Mouse (Mus musculus): ENCODE data around the gene Egfl8. TPM values are rescaled to one million over a fixed set of nuclear protein-coding genes. Genes with fewer than 3 reads are reported as not detected.

Gene Egfl8
- 3.8 and 4.7 TPM in 2 replicates for polyA plus RNA-seq (2015; fragmentation: Nextera tagmentation; extraction: Ambion mirVana)

- Histone ChIP-seq H3K27ac (ENCODE audit: low read length) (0 out of 2 replicates have a peak within 1 kb of the TSS, but pooled peaks have one; percentile 24), H3K4me3 (ENCODE audit: low read length) (no peak within 1 kb of the TSS), H3K36me3 (ENCODE audit: control insufficient read depth, insufficient read depth, low read length) (peaks cover 19% of the 10 kb centered on the region), H3K27me3 (ENCODE audit: control insufficient read depth, insufficient read depth, low read depth, low read length) (no peaks in the 10 kb centered on the region), H3K4me1 (replicated peaks; ENCODE audit: control insufficient read depth, insufficient read depth, low read length) (no peaks in the 10 kb centered on the region), H3K9me3 (ENCODE audit: control insufficient read depth, low read length) (no peaks in the 10 kb centered on the region), H3K4me2 (ENCODE audit: low read depth, low read length) (no peak within 1 kb of the TSS), H3K9ac (ENCODE audit: low read length) (no peak within 1 kb of the TSS)
- WGBS, result 69% methylated on average over 6 of the region's 6 CpGs
- ATAC-seq (ENCODE audit: low read depth), result no peak
Observed at GRCm38 (mm10) chr17:34615871-34616270, at the start of gene Egfl8. Egfl8 (minus strand) TSS chr17:34615971.

- H3K4me1 ChIP-seq (replicated peaks; ENCODE audit: control insufficient read depth, insufficient read depth, low read length), result peaks cover 13% of the 10 kb centered on the region
- WGBS, result 53% methylated on average over 7 of the region's 7 CpGs
- no peak overlapping the region for H3K27ac ChIP-seq (ENCODE audit: low read length)
- H3K36me3 ChIP-seq (ENCODE audit: control insufficient read depth, insufficient read depth, low read length), result no peaks in the 10 kb centered on the region
- H3K4me2 ChIP-seq (ENCODE audit: low read depth, low read length), result no peak overlapping the region
- H3K9ac ChIP-seq (ENCODE audit: low read length), result no peak overlapping the region
- H3K4me3 ChIP-seq (ENCODE audit: low read length), result no peak overlapping the region
- no peaks in the 10 kb centered on the region for H3K9me3 ChIP-seq (ENCODE audit: control insufficient read depth, low read length)
- ATAC-seq (ENCODE audit: low read depth), result no peak
- H3K27me3 ChIP-seq (ENCODE audit: control insufficient read depth, insufficient read depth, low read depth, low read length), result peaks cover 14% of the 10 kb centered on the region
Observed at GRCm38 (mm10) chr17:34664472-34664871, 48.7 kb upstream of the Egfl8 start.

DNA sequence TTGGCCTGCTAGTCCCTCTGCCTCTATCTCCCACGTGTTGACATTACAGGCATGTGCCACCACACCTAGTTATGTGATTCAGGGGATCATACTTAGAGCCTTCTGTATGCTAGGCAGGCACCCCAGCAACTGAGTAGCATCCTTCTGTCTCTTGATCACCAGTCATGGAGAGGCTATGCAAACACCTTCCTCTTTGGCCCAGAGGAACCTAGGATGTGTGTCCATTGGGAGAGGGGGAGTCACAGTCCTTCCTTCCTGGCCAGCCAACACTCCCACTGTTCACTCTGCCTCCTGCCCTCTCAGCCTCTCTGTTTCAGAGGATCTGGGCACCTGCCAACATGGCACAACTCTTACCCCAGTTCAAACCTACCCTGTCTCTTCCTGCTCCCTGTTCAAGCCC lies 47.8 kb upstream of the Egfl8 start:
- Histone ChIP-seq H3K27me3 (ENCODE audit: control insufficient read depth, insufficient read depth, low read depth, low read length) (peaks cover 20% of the 10 kb centered on the region), H3K36me3 (ENCODE audit: control insufficient read depth, insufficient read depth, low read length) (no peaks in the 10 kb centered on the region), H3K4me1 (replicated peaks; ENCODE audit: control insufficient read depth, insufficient read depth, low read length) (peaks cover 13% of the 10 kb centered on the region), H3K9ac (ENCODE audit: low read length) (no peak overlapping the region), H3K9me3 (ENCODE audit: control insufficient read depth, low read length) (no peaks in the 10 kb centered on the region), H3K27ac (ENCODE audit: low read length) (no peak overlapping the region), H3K4me3 (ENCODE audit: low read length) (no peak overlapping the region), H3K4me2 (ENCODE audit: low read depth, low read length) (no peak overlapping the region)
- 56% methylated on average over 1 of the region's 1 CpGs for WGBS
- no peak for ATAC-seq (ENCODE audit: low read depth)

- H3K4me2 ChIP-seq (ENCODE audit: low read depth, low read length), result no peak overlapping the region
- H3K27ac ChIP-seq (ENCODE audit: low read length), result no peak overlapping the region
- H3K9ac ChIP-seq (ENCODE audit: low read length), result no peak overlapping the region
- peaks cover 20% of the 10 kb centered on the region for H3K27me3 ChIP-seq (ENCODE audit: control insufficient read depth, insufficient read depth, low read depth, low read length)
- no peaks in the 10 kb centered on the region for H3K9me3 ChIP-seq (ENCODE audit: control insufficient read depth, low read length)
- H3K4me3 ChIP-seq (ENCODE audit: low read length), result no peak overlapping the region
- H3K4me1 ChIP-seq (replicated peaks; ENCODE audit: control insufficient read depth, insufficient read depth, low read length), result peaks cover 13% of the 10 kb centered on the region
- H3K36me3 ChIP-seq (ENCODE audit: control insufficient read depth, insufficient read depth, low read length), result no peaks in the 10 kb centered on the region
- WGBS, result 77% methylated on average over 8 of the region's 8 CpGs
- ATAC-seq (ENCODE audit: low read depth), result no peak
Observed at GRCm38 (mm10) chr17:34662978-34663377, 47.2 kb upstream of the Egfl8 start.

DNA sequence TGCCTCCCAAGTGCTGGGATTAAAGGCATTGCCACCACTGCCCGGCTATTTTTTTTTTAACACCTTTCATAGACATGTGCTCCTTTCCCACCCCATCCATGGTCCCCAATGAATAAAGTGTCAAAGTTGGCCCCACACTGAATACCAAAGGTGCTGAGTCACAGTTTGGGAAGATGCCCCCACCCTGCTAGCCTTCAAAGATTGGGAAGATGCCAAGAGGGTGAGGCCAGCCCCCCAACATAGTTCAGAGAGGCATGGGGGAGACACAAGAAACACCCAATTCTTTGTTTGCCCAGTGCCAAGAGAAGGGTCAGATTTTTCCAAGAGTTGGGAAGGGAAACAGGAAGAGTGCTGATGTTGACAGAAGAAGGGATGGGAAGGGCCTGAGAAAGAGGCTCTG lies 46.7 kb upstream of the Egfl8 start:
- WGBS, result 82% methylated on average over 1 of the region's 1 CpGs
- no peak overlapping the region for H3K9ac ChIP-seq (ENCODE audit: low read length)
- H3K4me1 ChIP-seq (replicated peaks; ENCODE audit: control insufficient read depth, insufficient read depth, low read length), result peaks cover 13% of the 10 kb centered on the region
- H3K4me3 ChIP-seq (ENCODE audit: low read length), result no peak overlapping the region
- H3K9me3 ChIP-seq (ENCODE audit: control insufficient read depth, low read length), result no peaks in the 10 kb centered on the region
- ATAC-seq (ENCODE audit: low read depth), result no peak
- no peak overlapping the region for H3K4me2 ChIP-seq (ENCODE audit: low read depth, low read length)
- H3K27me3 ChIP-seq (ENCODE audit: control insufficient read depth, insufficient read depth, low read depth, low read length), result peaks cover 20% of the 10 kb centered on the region
- H3K27ac ChIP-seq (ENCODE audit: low read length), result no peak overlapping the region
- H3K36me3 ChIP-seq (ENCODE audit: control insufficient read depth, insufficient read depth, low read length), result no peaks in the 10 kb centered on the region

- Histone ChIP-seq H3K4me1 (replicated peaks; ENCODE audit: control insufficient read depth, insufficient read depth, low read length) (peaks cover 14% of the 10 kb centered on the region), H3K36me3 (ENCODE audit: control insufficient read depth, insufficient read depth, low read length) (no peaks in the 10 kb centered on the region), H3K4me2 (ENCODE audit: low read depth, low read length) (peak overlapping the region; percentile 46), H3K9ac (ENCODE audit: low read length) (peak overlapping the region; percentile 27; the same call in 1 of the 2 replicates), H3K9me3 (ENCODE audit: control insufficient read depth, low read length) (no peaks in the 10 kb centered on the region), H3K4me3 (ENCODE audit: low read length) (peak overlapping the region; percentile 28), H3K27ac (ENCODE audit: low read length) (no peak overlapping the region; the same call in 1 of the 2 replicates), H3K27me3 (ENCODE audit: control insufficient read depth, insufficient read depth, low read depth, low read length) (peaks cover 20% of the 10 kb centered on the region)
- peak; percentile 59 for ATAC-seq (ENCODE audit: low read depth)
- 2% methylated on average over 19 of the region's 19 CpGs for WGBS
Observed at GRCm38 (mm10) chr17:34661121-34661591, 45.4 kb upstream of the Egfl8 start.

DNA sequence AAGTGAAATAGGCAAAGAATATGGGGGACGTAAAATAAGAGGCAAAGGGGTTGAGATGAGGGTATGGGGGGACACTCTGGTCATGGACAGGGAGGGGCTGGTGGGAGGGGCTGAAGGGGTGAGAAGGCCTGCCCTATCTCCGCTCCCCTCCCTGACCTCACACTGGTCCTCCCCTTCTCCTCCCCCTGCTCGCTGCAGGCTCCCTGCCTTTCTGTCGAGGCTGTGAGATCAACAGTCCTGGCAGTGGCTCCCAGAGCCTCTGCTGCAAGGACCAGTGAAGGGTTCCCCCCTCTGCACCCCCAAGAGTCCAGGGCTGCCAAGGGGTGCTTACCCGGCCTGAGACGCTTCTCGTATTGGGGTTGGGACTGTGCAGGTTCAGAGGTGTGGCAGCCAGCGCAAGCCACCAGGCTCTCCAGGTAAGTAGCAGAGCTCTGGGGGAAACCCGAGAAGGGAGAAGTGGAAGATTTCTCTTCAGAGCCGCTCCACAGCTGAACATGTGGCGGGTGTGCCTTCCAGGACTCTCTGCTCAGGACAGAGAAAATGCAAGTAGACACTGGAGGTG lies 44.6 kb upstream of the Egfl8 start:
- Histone ChIP-seq H3K4me2 (ENCODE audit: low read depth, low read length) (no peak overlapping the region; the same call in 1 of the 2 replicates), H3K4me3 (ENCODE audit: low read length) (no peak overlapping the region), H3K9me3 (ENCODE audit: control insufficient read depth, low read length) (no peaks in the 10 kb centered on the region), H3K27ac (ENCODE audit: low read length) (no peak overlapping the region), H3K4me1 (replicated peaks; ENCODE audit: control insufficient read depth, insufficient read depth, low read length) (peaks cover 22% of the 10 kb centered on the region), H3K9ac (ENCODE audit: low read length) (no peak overlapping the region), H3K27me3 (ENCODE audit: control insufficient read depth, insufficient read depth, low read depth, low read length) (peaks cover 20% of the 10 kb centered on the region), H3K36me3 (ENCODE audit: control insufficient read depth, insufficient read depth, low read length) (no peaks in the 10 kb centered on the region)
- WGBS, result 28% methylated on average over 10 of the region's 11 CpGs
- no peak for ATAC-seq (ENCODE audit: low read depth)

DNA sequence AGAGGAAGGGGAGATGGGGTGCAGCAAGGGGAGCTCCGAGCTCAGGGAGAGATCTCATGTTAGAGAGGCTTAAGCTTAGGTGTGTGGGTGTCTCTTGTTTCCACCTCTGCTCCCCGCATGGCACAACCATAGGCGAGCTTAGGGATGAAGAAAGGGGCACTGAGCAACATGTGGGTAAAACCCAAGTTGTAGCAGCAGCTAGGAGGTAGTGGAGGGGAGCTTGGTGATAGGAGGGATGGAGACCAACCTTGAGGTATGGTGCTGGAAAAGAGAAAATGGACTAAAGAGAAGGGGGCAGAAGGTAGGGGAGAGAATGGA lies 44.1 kb upstream of the Egfl8 start:
- Histone ChIP-seq H3K27me3 (ENCODE audit: control insufficient read depth, insufficient read depth, low read depth, low read length) (peaks cover 20% of the 10 kb centered on the region), H3K36me3 (ENCODE audit: control insufficient read depth, insufficient read depth, low read length) (no peaks in the 10 kb centered on the region), H3K9me3 (ENCODE audit: control insufficient read depth, low read length) (no peaks in the 10 kb centered on the region), H3K27ac (ENCODE audit: low read length) (no peak overlapping the region), H3K4me2 (ENCODE audit: low read depth, low read length) (no peak overlapping the region), H3K4me3 (ENCODE audit: low read length) (no peak overlapping the region), H3K9ac (ENCODE audit: low read length) (no peak overlapping the region), H3K4me1 (replicated peaks; ENCODE audit: control insufficient read depth, insufficient read depth, low read length) (peaks cover 27% of the 10 kb centered on the region)
- 53% methylated on average over 3 of the region's 3 CpGs for WGBS
- ATAC-seq (ENCODE audit: low read depth), result no peak

DNA sequence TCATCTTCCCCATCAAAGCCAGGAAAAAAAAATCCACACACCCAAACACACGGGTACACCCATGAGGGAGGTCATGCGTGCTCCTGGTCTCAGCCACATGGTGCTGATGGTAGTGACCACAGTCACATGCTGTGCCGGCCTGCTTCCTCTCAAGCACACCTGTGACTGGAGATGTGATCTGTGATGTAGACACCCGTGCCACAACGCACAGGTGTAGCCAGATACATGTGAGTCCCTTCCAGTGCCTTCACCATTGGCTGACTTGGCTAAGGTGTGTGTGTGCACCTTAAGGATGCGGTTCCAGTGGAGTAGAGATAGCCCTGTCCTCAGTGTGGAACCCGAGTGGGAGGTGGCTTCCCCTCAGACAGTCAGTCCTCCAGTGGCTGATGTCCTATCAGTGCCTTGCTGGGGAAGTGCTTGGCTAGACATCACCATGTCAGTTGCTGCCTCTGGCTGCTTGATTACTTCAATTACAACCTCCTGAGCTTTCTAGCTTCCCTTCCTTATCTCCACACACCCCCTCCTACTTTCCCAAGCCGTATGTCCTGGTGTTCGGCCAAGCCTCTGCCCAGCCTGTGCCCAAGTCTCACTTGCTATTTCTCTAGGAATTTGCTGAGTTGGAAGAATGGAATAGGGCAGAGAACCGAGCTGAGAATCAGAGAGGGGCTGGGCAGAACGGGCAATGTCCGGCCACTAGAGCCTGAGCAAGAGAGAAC lies 43.6 kb upstream of the Egfl8 start:
- WGBS, result 42% methylated on average over 12 of the region's 12 CpGs
- Histone ChIP-seq H3K4me2 (ENCODE audit: low read depth, low read length) (no peak overlapping the region), H3K9ac (ENCODE audit: low read length) (no peak overlapping the region), H3K9me3 (ENCODE audit: control insufficient read depth, low read length) (no peaks in the 10 kb centered on the region), H3K27me3 (ENCODE audit: control insufficient read depth, insufficient read depth, low read depth, low read length) (peaks cover 20% of the 10 kb centered on the region), H3K27ac (ENCODE audit: low read length) (no peak overlapping the region), H3K36me3 (ENCODE audit: control insufficient read depth, insufficient read depth, low read length) (no peaks in the 10 kb centered on the region), H3K4me3 (ENCODE audit: low read length) (no peak overlapping the region), H3K4me1 (replicated peaks; ENCODE audit: control insufficient read depth, insufficient read depth, low read length) (peaks cover 30% of the 10 kb centered on the region)
- ATAC-seq (ENCODE audit: low read depth), result no peak

Data from lung, embryonic 16.5 days (tissue).